Mouse (Mus musculus) stomach, embryonic 16.5 days (tissue): ENCODE data around the gene Hnrnpm. TPM values are rescaled to one million over a fixed set of nuclear protein-coding genes. Genes with fewer than 3 reads are reported as not detected.

Experiments
- ATAC-seq: fragments of 200-750 bp; cut with Nextera tagmentation; 2 replicates; pipeline ENCODE4 v1.8.0; 2017; ENCODE audit warnings: moderate number of reproducible peaks, moderate TSS enrichment; ENCODE audit not compliant: insufficient read depth, low FRiP score
- H3K27ac ChIP-seq: fragments of 300-500 bp; sonication (generic); 2 replicates; pipeline ENCODE4 v1.5.1; 2014; ENCODE audit warnings: low read length
- H3K27me3 ChIP-seq: fragments of 300-500 bp; sonication (generic); 2 replicates; pipeline ENCODE4 v1.6.1; 2014; ENCODE audit warnings: low read length, control low read depth, mixed read lengths; ENCODE audit not compliant: control insufficient read depth, insufficient read depth
- H3K36me3 ChIP-seq: fragments of 300-500 bp; sonication (generic); 2 replicates; pipeline ENCODE4 v1.6.1; 2014; ENCODE audit warnings: low read length; ENCODE audit not compliant: control insufficient read depth, insufficient read depth
- H3K4me1 ChIP-seq: fragments of 300-500 bp; sonication (generic); 2 replicates; pipeline ENCODE4 v1.6.1; 2014; ENCODE audit warnings: low read length, control low read depth, mixed read lengths; ENCODE audit not compliant: control insufficient read depth, insufficient read depth
- H3K4me2 ChIP-seq: fragments of 300-500 bp; sonication (generic); 2 replicates; pipeline ENCODE4 v1.6.1; 2014; ENCODE audit warnings: low read depth, low read length, mixed read lengths
- H3K4me3 ChIP-seq: fragments of 300-500 bp; sonication (generic); replicated peaks from 2 replicates; pipeline ENCODE4 v1.5.1; 2014; ENCODE audit warnings: mild to moderate bottlenecking, low read length
- H3K9ac ChIP-seq: fragments of 300-500 bp; sonication (generic); 2 replicates; pipeline ENCODE4 v1.6.1; 2014; ENCODE audit warnings: low read length
- H3K9me3 ChIP-seq: fragments of 300-500 bp; sonication (generic); replicated peaks from 2 replicates; pipeline ENCODE4 v1.6.1; 2016; ENCODE audit warnings: low read length, control low read depth; ENCODE audit not compliant: control insufficient read depth
- WGBS: fragments of 180-500 bp; shearing (Covaris S2); extraction: QIAGEN DNeasy Blood & Tissue Kit; methylation state at CpG from one replicate; pipeline ENCODE4 v1.1.7; 2014; 5-methylcytosine and 5-hydroxymethylcytosine counted together
- polyA plus RNA-seq: library from polyadenylated mRNA; unstranded; fragments of >200 nt; fragmentation: Nextera tagmentation; extraction: Ambion mirVana; gene quantifications from 2 replicates; pipeline ENCODE4 v1.2.1, GENCODE M21; 2015

Gene Hnrnpm
- polyA plus RNA-seq, 1 experiment from 2014 or later: 295 TPM

GRCm38 (mm10) chr17:33681767-33682166, 4.9 kb downstream of the Hnrnpm start:
- Histone ChIP-seq H3K27ac (no peak overlapping the region; the same call in 1 of the 2 replicates), H3K4me3 (no peak overlapping the region), H3K4me1 (peaks cover 22% of the 10 kb centered on the region), H3K4me2 (0 out of 2 replicates have a peak overlapping the region, but pooled peaks have one; percentile 15), H3K36me3 (peaks cover 4% of the 10 kb centered on the region; the same call in 1 of the 2 replicates), H3K9me3 (no peaks in the 10 kb centered on the region), H3K27me3 (no peaks in the 10 kb centered on the region), H3K9ac (no peak overlapping the region)
- no peak for ATAC-seq

DNA sequence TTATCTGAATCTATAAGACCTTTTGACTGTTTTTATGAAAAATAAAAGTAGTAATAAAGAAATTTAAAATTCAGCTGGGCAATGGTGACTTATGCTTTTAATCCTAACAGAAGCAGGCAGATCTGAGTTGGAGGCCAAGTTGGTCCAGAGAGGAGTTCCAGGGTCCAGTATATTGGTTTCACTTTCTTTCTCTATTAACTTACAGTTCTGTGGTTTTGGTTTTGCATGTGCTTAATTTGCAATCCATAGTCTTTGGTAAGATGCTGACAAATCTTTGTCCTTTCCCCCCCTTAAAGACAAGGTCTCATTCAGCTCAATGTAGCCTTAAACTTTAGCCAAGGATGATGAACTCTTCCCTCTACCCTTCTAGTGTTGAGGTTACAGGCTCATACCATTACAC, 7.9 kb downstream of the Hnrnpm start:
- no peak for ATAC-seq
- Histone ChIP-seq H3K36me3 (peaks cover 12% of the 10 kb centered on the region; the same call in 1 of the 2 replicates), H3K27ac (no peak overlapping the region), H3K4me1 (peaks cover 22% of the 10 kb centered on the region), H3K9me3 (no peaks in the 10 kb centered on the region), H3K4me3 (no peak overlapping the region), H3K9ac (no peak overlapping the region), H3K4me2 (no peak overlapping the region), H3K27me3 (no peaks in the 10 kb centered on the region)

GRCm38 (mm10) chr17:33676086-33676485, 10.6 kb downstream of the Hnrnpm start:
- WGBS: 89% methylated on average over 2 of the region's 2 CpGs
- no peak overlapping the region for H3K9ac ChIP-seq

GRCm38 (mm10) chr17:33675452-33675851, 11.2 kb downstream of the Hnrnpm start:
- no peaks in the 10 kb centered on the region for H3K27me3 ChIP-seq
- H3K9me3 ChIP-seq: no peaks in the 10 kb centered on the region
- no peak overlapping the region for H3K9ac ChIP-seq
- peaks cover 12% of the 10 kb centered on the region; the same call in 1 of the 2 replicates for H3K36me3 ChIP-seq
- H3K4me3 ChIP-seq: no peak overlapping the region
- no peak for ATAC-seq
- H3K27ac ChIP-seq: no peak overlapping the region
- H3K4me1 ChIP-seq: peaks cover 17% of the 10 kb centered on the region
- H3K4me2 ChIP-seq: no peak overlapping the region

More at GRCm38 (mm10) chr17:33676086-33676485, 10.6 kb downstream of the Hnrnpm start:
- Histone ChIP-seq H3K4me3 (no peak overlapping the region), H3K27me3 (no peaks in the 10 kb centered on the region), H3K4me1 (peaks cover 13% of the 10 kb centered on the region), H3K36me3 (peaks cover 12% of the 10 kb centered on the region; the same call in 1 of the 2 replicates), H3K9me3 (no peaks in the 10 kb centered on the region), H3K4me2 (no peak overlapping the region), H3K27ac (no peak overlapping the region)
- ATAC-seq: no peak

- WGBS: 69% methylated on average over 1 of the region's 1 CpGs
- Histone ChIP-seq H3K27ac (no peak overlapping the region), H3K36me3 (peaks cover 12% of the 10 kb centered on the region; the same call in 1 of the 2 replicates), H3K4me3 (no peak overlapping the region), H3K4me2 (peak overlapping the region; percentile 10; the same call in 1 of the 2 replicates), H3K9me3 (no peaks in the 10 kb centered on the region), H3K4me1 (peaks cover 17% of the 10 kb centered on the region), H3K27me3 (no peaks in the 10 kb centered on the region), H3K9ac (no peak overlapping the region)
- ATAC-seq: peak; percentile 60; the same call in 1 of the 2 replicates
Observed at GRCm38 (mm10) chr17:33673837-33674236, 12.8 kb downstream of the Hnrnpm start.

DNA sequence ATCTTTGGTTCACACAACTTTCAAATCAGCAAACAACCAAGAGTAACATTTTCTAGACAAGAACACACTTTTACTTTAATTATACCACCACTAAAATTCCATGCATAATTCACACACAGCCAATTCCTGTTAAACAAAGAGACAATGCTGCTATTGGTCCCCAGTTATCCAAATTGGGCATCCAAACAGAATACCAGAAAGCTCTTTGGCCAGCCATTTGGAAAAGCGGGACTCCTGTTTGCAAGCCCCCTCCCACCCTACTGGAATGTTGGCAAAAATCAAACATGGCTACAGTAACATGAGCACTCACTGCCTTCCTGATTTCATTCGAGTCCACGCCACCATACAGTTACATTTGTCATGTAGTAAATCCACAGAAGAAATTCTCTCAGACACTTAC, 17.0 kb downstream of the Hnrnpm start:
- Histone ChIP-seq H3K4me3 (no peak overlapping the region), H3K4me1 (peaks cover 14% of the 10 kb centered on the region), H3K9me3 (no peaks in the 10 kb centered on the region), H3K4me2 (no peak overlapping the region), H3K27me3 (no peaks in the 10 kb centered on the region), H3K36me3 (peaks cover 3% of the 10 kb centered on the region; the same call in 1 of the 2 replicates), H3K9ac (no peak overlapping the region), H3K27ac (no peak overlapping the region)
- WGBS: 89% methylated on average over 3 of the region's 3 CpGs
- no peak for ATAC-seq

DNA sequence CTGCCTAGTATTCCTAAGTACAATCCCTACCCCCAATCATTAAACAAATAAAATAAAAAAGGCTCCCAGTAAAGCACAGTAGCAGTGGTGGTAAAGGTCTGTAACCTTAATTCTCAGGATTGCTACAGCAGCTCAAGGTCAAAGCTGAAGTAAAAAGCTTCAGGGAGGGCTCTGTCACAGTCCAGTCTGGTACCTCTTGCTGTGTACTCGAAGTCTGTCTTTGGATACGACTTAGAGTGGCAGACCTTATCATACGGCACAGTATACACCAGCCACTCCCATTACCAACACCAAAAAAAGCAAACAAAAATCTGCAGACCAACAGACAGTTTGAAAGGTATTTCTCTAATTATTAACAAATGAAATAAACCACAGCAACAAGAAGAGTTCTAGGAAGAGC, 19.8 kb downstream of the Hnrnpm start:
- Histone ChIP-seq H3K9ac (no peak overlapping the region), H3K4me3 (no peak overlapping the region), H3K36me3 (peaks cover 13% of the 10 kb centered on the region), H3K9me3 (no peaks in the 10 kb centered on the region), H3K4me1 (peaks cover 6% of the 10 kb centered on the region; the same call in 1 of the 2 replicates), H3K4me2 (no peak overlapping the region), H3K27me3 (no peaks in the 10 kb centered on the region), H3K27ac (no peak overlapping the region; the same call in 1 of the 2 replicates)
- WGBS: 65% methylated on average over 3 of the region's 3 CpGs
- ATAC-seq: no peak

- peak; percentile 29; the same call in 1 of the 2 replicates for ATAC-seq
- Histone ChIP-seq H3K9me3 (no peaks in the 10 kb centered on the region), H3K27me3 (no peaks in the 10 kb centered on the region), H3K4me2 (no peak overlapping the region), H3K4me3 (no peak overlapping the region), H3K36me3 (peaks cover 45% of the 10 kb centered on the region), H3K27ac (no peak overlapping the region), H3K4me1 (no peaks in the 10 kb centered on the region), H3K9ac (no peak overlapping the region)
- 97% methylated on average over 34 of the region's 34 CpGs for WGBS
Observed at GRCm38 (mm10) chr17:33649781-33650475, 36.7 kb downstream of the Hnrnpm start.

- Histone ChIP-seq H3K4me3 (no peak overlapping the region), H3K9ac (no peak overlapping the region), H3K27ac (no peak overlapping the region), H3K36me3 (peaks cover 31% of the 10 kb centered on the region), H3K9me3 (no peaks in the 10 kb centered on the region), H3K27me3 (no peaks in the 10 kb centered on the region), H3K4me1 (no peaks in the 10 kb centered on the region), H3K4me2 (no peak overlapping the region)
- no peak for ATAC-seq
- WGBS: 95% methylated on average over 8 of the region's 8 CpGs
Observed at GRCm38 (mm10) chr17:33645073-33645472, 41.6 kb downstream of the Hnrnpm start.
